Mouse (Mus musculus): Measurements from ENCODE around the gene Lrrc9. TPM values are rescaled to one million over a fixed set of nuclear protein-coding genes. Genes with fewer than 3 reads are reported as not detected.

Gene Lrrc9
- polyA plus RNA-seq, 1 experiment from 2014 or later: 1.2 TPM

- no peak overlapping the region for H3K4me3 ChIP-seq
- H3K4me1 ChIP-seq: no peaks in the 10 kb centered on the region
- H3K36me3 ChIP-seq: no peaks in the 10 kb centered on the region
- DNase-seq (ENCODE audit: low spot score): no peak
- H3K27me3 ChIP-seq (ENCODE audit: insufficient read depth, poor library complexity, severe bottlenecking): no peaks in the 10 kb centered on the region
- H3K9me3 ChIP-seq: no peaks in the 10 kb centered on the region
- no peak overlapping the region for H3K27ac ChIP-seq
- 85% methylated on average over 3 of the region's 3 CpGs for WGBS
These were observed 48.3 kb downstream of the Lrrc9 start for GRCm38 (mm10) chr12:72489995-72490394.

GRCm38 (mm10) chr12:72491063-72491719 lies 49.5 kb downstream of the Lrrc9 start:
- no peak overlapping the region for H3K27ac ChIP-seq

GRCm38 (mm10) chr12:72496866-72497600 lies 55.4 kb downstream of the Lrrc9 start:
- Histone ChIP-seq H3K27me3 (ENCODE audit: insufficient read depth, poor library complexity, severe bottlenecking) (no peaks in the 10 kb centered on the region), H3K27ac (no peak overlapping the region), H3K36me3 (no peaks in the 10 kb centered on the region), H3K4me3 (no peak overlapping the region), H3K9me3 (no peaks in the 10 kb centered on the region), H3K4me1 (no peaks in the 10 kb centered on the region)
- WGBS: 70% methylated on average over 12 of the region's 12 CpGs
- no peak for DNase-seq (ENCODE audit: low spot score)

More at GRCm38 (mm10) chr12:72491063-72491719, 49.5 kb downstream of the Lrrc9 start:
- no peaks in the 10 kb centered on the region for H3K9me3 ChIP-seq
- H3K36me3 ChIP-seq: no peaks in the 10 kb centered on the region
- 53% methylated on average over 3 of the region's 3 CpGs for WGBS
- H3K4me3 ChIP-seq: no peak overlapping the region
- H3K4me1 ChIP-seq: no peaks in the 10 kb centered on the region
- no peak for DNase-seq (ENCODE audit: low spot score)
- H3K27me3 ChIP-seq (ENCODE audit: insufficient read depth, poor library complexity, severe bottlenecking): no peaks in the 10 kb centered on the region

GRCm38 (mm10) chr12:72509606-72510005 lies 67.9 kb downstream of the Lrrc9 start:
- no peak overlapping the region for H3K4me3 ChIP-seq
- no peaks in the 10 kb centered on the region for H3K9me3 ChIP-seq
- no peaks in the 10 kb centered on the region for H3K4me1 ChIP-seq
- H3K27ac ChIP-seq: no peak overlapping the region
- no peak for DNase-seq (ENCODE audit: low spot score)
- WGBS: 79% methylated on average over 7 of the region's 7 CpGs
- no peaks in the 10 kb centered on the region for H3K36me3 ChIP-seq
- no peaks in the 10 kb centered on the region for H3K27me3 ChIP-seq (ENCODE audit: insufficient read depth, poor library complexity, severe bottlenecking)

GRCm38 (mm10) chr12:72515446-72515845 lies 73.8 kb downstream of the Lrrc9 start:
- no peaks in the 10 kb centered on the region for H3K27me3 ChIP-seq (ENCODE audit: insufficient read depth, poor library complexity, severe bottlenecking)
- H3K4me1 ChIP-seq: no peaks in the 10 kb centered on the region
- no peaks in the 10 kb centered on the region for H3K36me3 ChIP-seq
- no peak for DNase-seq (ENCODE audit: low spot score)
- WGBS: 67% methylated on average over 3 of the region's 3 CpGs
- no peaks in the 10 kb centered on the region for H3K9me3 ChIP-seq
- no peak overlapping the region for H3K27ac ChIP-seq
- no peak overlapping the region for H3K4me3 ChIP-seq

DNA sequence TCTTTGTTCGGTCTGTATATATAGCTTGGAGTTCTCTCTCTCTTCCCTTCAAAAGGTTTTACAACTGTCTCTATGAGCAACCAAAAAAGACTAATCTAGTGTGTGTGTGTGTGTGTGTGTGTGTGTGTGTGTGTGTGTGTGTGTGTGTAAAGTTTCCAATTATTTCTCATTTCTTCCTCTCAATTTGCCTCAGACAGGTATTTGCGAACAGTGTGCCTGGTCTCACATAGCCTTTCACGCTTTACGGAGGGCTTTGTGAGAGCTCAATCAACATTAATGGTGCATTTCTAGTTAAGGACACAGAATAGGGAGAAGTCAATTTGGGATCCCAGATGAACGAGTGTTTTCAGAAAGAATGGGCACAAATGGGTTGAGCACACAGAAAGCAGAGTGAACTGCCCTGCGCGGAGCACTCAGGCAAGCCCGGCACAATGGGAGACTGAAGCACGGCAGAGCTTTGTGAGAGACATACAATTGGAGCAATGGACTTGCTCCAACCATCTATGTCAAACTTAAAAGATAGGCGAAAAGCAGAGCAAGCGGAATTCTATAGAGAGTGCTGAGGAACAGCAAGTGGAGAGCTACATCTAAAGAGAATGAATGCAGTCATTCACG lies 76.6 kb downstream of the Lrrc9 start:
- Histone ChIP-seq H3K9me3 (no peaks in the 10 kb centered on the region), H3K4me1 (no peaks in the 10 kb centered on the region), H3K4me3 (no peak overlapping the region), H3K27me3 (ENCODE audit: insufficient read depth, poor library complexity, severe bottlenecking) (no peaks in the 10 kb centered on the region), H3K27ac (no peak overlapping the region), H3K36me3 (no peaks in the 10 kb centered on the region)
- WGBS: 83% methylated on average over 12 of the region's 12 CpGs
- no peak for DNase-seq (ENCODE audit: low spot score)

DNA sequence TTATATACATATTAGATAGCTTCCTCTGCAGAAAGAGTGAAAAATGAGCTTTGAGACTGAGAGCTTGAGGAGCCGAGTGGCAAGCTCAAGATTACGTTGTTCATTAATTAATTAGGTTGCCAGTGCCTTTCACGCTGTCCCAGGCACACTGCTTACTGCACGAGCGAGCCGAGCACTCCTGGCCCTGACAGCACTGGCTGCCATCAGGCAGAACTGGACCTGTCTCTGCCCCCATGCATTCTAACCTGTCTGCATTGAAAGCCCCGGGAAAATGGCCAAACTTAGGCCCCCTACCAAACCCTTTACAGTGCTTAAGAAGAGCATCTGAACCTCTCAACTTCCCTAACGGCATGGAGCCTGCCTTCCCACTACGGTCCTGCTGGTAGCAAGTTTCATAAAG lies 77.7 kb downstream of the Lrrc9 start:
- no peaks in the 10 kb centered on the region for H3K36me3 ChIP-seq
- H3K27me3 ChIP-seq (ENCODE audit: insufficient read depth, poor library complexity, severe bottlenecking): no peaks in the 10 kb centered on the region
- H3K9me3 ChIP-seq: no peaks in the 10 kb centered on the region
- DNase-seq (ENCODE audit: low spot score): no peak
- no peak overlapping the region for H3K4me3 ChIP-seq
- no peaks in the 10 kb centered on the region for H3K4me1 ChIP-seq
- no peak overlapping the region for H3K27ac ChIP-seq
- 76% methylated on average over 9 of the region's 9 CpGs for WGBS

- no peaks in the 10 kb centered on the region for H3K36me3 ChIP-seq
- WGBS: 60% methylated on average over 5 of the region's 5 CpGs
- no peaks in the 10 kb centered on the region for H3K27me3 ChIP-seq (ENCODE audit: insufficient read depth, poor library complexity, severe bottlenecking)
- H3K27ac ChIP-seq: no peak overlapping the region
- no peaks in the 10 kb centered on the region for H3K4me1 ChIP-seq
- no peaks in the 10 kb centered on the region for H3K9me3 ChIP-seq
- no peak overlapping the region for H3K4me3 ChIP-seq
- DNase-seq (ENCODE audit: low spot score): no peak
These were observed 78.2 kb downstream of the Lrrc9 start for GRCm38 (mm10) chr12:72519855-72520254.

DNA sequence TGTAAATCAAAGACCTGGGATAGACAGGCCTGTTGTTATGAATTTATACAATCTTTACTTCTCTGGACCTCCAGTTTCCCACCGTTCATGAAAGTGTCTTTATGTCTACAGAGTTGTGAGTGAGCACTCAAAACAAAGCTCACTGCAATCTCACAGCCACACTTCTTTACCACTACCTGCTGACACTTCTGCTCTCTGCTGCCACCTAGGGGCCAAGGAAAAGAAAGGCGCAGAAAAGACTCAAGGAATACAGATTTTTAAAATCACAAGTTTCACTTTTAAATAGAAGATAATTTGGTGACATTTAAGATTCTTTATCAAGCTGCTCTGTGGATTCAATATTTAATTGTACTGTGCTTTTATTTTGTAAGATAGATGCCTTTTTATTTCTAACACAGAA lies 79.0 kb downstream of the Lrrc9 start:
- Histone ChIP-seq H3K9me3 (no peaks in the 10 kb centered on the region), H3K36me3 (no peaks in the 10 kb centered on the region), H3K4me3 (no peak overlapping the region), H3K4me1 (no peaks in the 10 kb centered on the region), H3K27ac (no peak overlapping the region), H3K27me3 (ENCODE audit: insufficient read depth, poor library complexity, severe bottlenecking) (no peaks in the 10 kb centered on the region)
- no peak for DNase-seq (ENCODE audit: low spot score)
- WGBS: 3% methylated on average over 2 of the region's 2 CpGs

- DNase-seq (ENCODE audit: low spot score): no peak
- H3K9me3 ChIP-seq: no peaks in the 10 kb centered on the region
- H3K36me3 ChIP-seq: no peaks in the 10 kb centered on the region
- H3K27ac ChIP-seq: no peak overlapping the region
- no peak overlapping the region for H3K4me3 ChIP-seq
- 34% methylated on average over 4 of the region's 4 CpGs for WGBS
- H3K27me3 ChIP-seq (ENCODE audit: insufficient read depth, poor library complexity, severe bottlenecking): no peaks in the 10 kb centered on the region
- peaks cover 3% of the 10 kb centered on the region; the same call in 1 of the 2 replicates for H3K4me1 ChIP-seq
These were observed 83.9 kb downstream of the Lrrc9 start for GRCm38 (mm10) chr12:72525588-72525987.

DNA sequence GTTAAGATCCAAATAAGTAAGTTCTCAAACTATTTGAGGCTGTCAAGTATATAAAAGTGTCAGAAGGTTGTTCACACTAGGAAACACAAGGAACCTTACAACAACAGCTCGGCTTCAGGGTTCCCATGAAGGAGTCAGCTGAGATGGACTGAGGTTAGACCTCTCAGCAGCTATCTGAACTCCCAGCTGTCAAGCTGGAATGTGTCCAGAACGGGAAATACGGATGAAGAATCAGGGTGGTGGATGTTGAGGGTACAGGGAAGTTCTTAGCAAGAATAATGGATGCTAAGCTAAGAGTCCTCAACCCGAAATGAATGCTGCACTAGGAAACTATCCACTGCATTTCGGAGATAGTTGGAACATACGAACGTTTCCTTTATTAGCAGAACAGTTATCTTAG lies 90.6 kb downstream of the Lrrc9 start:
- H3K27ac ChIP-seq: no peak overlapping the region
- H3K27me3 ChIP-seq (ENCODE audit: insufficient read depth, poor library complexity, severe bottlenecking): no peaks in the 10 kb centered on the region
- H3K4me3 ChIP-seq: no peak overlapping the region
- peaks cover 15% of the 10 kb centered on the region for H3K4me1 ChIP-seq
- WGBS: 78% methylated on average over 7 of the region's 7 CpGs
- DNase-seq (ENCODE audit: low spot score): no peak
- H3K9me3 ChIP-seq: no peaks in the 10 kb centered on the region
- no peaks in the 10 kb centered on the region for H3K36me3 ChIP-seq

DNA sequence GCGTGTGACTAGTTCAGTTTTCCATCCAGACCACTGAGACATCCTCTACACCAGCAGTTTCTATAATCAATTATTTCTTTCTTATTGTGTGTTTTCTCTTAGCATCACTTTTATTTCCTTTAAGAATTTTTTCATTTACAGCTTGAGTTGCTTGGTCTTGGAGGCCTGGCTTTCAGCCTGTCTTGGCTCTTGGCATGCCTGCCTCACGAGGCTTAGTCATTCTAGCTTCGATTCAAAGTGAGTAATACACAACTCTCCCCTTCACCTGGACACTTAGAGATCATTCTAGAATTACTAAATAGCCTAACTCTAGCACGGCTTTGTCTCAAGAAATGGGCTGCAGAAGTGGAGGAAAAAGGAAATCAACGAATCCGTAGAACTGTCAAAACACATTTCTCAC lies 92.3 kb downstream of the Lrrc9 start:
- peaks cover 13% of the 10 kb centered on the region for H3K4me1 ChIP-seq
- no peaks in the 10 kb centered on the region for H3K27me3 ChIP-seq (ENCODE audit: insufficient read depth, poor library complexity, severe bottlenecking)
- WGBS: 83% methylated on average over 6 of the region's 6 CpGs
- DNase-seq (ENCODE audit: low spot score): no peak
- no peak overlapping the region for H3K27ac ChIP-seq
- no peaks in the 10 kb centered on the region for H3K9me3 ChIP-seq
- no peak overlapping the region for H3K4me3 ChIP-seq
- 0 out of 2 replicates have a peak, but pooled peaks cover 3% of the 10 kb centered on the region for H3K36me3 ChIP-seq

GRCm38 (mm10) chr12:72535599-72535998 lies 93.9 kb downstream of the Lrrc9 start:
- peak overlapping the region; percentile 90 for H3K27ac ChIP-seq
- H3K4me1 ChIP-seq: peaks cover 13% of the 10 kb centered on the region
- 46% methylated on average over 3 of the region's 3 CpGs for WGBS
- H3K36me3 ChIP-seq: peaks cover 8% of the 10 kb centered on the region
- H3K27me3 ChIP-seq (ENCODE audit: insufficient read depth, poor library complexity, severe bottlenecking): no peaks in the 10 kb centered on the region
- peak overlapping the region; percentile 79 for H3K4me3 ChIP-seq
- DNase-seq (ENCODE audit: low spot score): no peak
- H3K9me3 ChIP-seq: no peaks in the 10 kb centered on the region
